Mouse (Mus musculus) layer of hippocampus, postnatal 10 days (tissue): Measurements from ENCODE around the gene Chic2. TPM values are rescaled to one million over a fixed set of nuclear protein-coding genes. Genes with fewer than 3 reads are reported as not detected.
A peak's percentile ranks its signal among the peaks of the same experiment; 100 is the strongest.

ENCODE experiments used
- DNase-seq, 2 experiments: peaks; one replicate each; pipeline ENCODE4 v3.0.0; 2021; ENCODE audit warnings: low spot score in 2 of 2
- long read RNA-seq: library from polyadenylated mRNA; stranded (forward); transcript quantifications from one replicate; pipeline ENCODE4 v2.0.0, GENCODE M21; 2023
- total RNA-seq, 2 experiments: library from RNA; stranded (reverse); gene quantifications; 2 replicates each; pipeline ENCODE4 v1.2.3; 2021

Gene Chic2
- total RNA-seq, result 10 to 100 TPM; 28.3 to 31.5 TPM
- long read RNA-seq, full-length matches to known transcripts, result 54 of 59 reads
- long read RNA-seq, partial matches to known transcripts, result 1 of 59 reads
- long read RNA-seq, other reads (novel, unspliced or antisense), result 4 of 59 reads

DNA sequence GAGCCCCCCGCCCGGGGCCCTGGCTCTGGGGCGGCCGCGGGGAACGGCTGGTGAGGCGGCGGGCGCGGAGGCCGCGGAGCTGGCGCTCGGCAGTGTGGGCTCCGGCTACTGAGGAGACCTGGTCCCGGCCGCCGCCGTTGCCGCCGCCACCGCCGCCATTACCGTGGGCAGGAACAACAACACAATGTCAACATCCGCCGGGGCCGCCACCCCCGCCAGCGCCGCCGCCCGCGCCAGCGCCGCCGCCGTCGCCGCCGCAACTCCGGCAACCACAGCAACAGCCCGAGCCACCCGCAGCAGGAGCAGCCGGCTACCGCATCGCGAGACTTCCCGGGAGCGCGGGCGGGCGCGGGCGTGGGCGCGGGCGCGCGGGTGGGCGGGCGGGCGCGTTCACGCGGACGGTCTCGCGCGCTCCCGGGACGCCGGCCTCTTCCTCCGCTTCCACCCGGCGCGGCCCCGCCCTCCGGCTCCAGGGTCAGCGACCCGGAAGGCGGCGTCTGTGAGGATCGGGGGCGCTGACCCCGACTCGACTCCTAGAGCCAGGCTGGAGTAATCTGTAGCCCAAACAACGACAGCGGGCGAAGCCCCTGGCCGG lies at the start of gene Chic2:
TSS of gene Chic2 (minus strand) at position 465 of the 595 bp plus-strand sequence.
- DNase-seq, result peak; percentile 83 to 88

GRCm38 (mm10) chr5:75085906-75086305 lies 41.3 kb upstream of the Chic2 start:
- DNase-seq, result no peak

DNA sequence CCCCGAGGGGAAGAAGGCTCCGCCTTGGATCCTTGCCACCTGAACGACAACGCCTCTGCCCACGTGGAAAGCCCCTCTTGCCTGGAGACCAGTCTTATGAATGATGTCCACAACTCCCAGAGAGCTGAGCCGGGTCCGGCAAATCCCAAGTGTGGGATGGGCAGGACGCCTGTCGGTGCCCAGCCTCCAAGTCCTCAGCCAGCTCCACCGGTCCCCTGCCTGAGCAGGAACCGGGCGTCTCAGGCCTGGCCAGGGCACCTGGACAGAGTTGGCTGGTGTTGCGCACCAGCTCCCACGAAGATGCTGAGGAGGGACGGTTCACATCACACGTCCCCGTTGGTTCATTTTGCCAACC lies 40.9 kb upstream of the Chic2 start:
- DNase-seq, result no peak

DNA sequence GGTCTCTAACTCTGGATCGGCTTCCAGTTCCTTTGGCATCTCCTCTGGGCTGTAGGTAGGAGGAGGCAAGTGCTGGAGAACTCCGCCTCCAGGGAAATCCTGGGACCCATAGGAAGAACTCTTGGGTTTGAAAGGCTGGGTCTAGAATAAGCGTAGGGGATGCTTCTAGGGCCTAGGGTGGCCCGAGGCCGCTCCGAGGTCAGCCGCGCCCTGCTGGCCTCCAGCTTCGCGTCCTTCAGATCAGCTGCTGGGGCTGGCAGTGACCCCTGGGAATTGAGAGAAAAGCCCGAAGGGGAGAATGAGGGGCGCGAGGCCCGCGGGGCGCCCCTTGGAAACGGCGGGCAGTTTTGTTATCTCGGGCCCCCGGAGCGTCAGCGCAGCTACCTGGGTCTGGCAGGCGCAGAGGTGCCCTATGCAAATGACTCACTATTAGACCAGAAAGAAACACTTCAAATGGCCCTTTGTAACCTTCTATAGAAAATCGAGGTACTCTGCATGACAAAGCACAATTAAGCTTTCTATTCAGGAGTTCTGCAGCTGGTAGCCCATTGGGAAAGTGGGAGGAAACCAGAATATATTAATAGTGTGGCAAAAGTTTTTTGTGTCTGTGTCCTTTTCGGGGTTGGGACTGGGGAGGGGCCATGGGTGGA lies 40.4 kb upstream of the Chic2 start:
- DNase-seq, result no peak

DNA sequence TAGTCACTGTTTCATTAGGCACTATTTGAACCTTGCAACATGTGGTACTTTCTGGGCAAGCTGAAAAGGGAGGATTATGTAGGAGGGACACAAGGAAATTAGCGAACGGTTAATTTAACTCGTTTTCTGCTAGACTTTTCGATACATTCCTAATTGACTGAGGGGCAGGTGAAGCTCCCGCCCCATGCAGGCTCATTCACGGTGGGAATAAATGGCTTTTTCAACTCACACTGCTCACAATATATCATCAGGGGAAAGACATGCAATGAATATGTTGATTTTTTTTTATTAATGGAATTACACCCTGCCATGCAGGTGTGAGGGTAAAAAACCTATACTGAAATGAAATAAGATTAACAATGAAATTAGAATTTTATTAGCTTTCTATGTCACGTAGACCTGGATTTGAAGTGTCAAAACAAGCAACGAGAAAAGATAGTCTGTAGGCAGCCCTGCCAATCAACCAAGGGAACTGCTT lies 39.9 kb upstream of the Chic2 start:
- no peak for DNase-seq

GRCm38 (mm10) chr5:75083591-75084392 lies 39.2 kb upstream of the Chic2 start:
- DNase-seq, result no peak

- DNase-seq, result no peak
Observed at GRCm38 (mm10) chr5:75083061-75083460, 38.5 kb upstream of the Chic2 start.

DNA sequence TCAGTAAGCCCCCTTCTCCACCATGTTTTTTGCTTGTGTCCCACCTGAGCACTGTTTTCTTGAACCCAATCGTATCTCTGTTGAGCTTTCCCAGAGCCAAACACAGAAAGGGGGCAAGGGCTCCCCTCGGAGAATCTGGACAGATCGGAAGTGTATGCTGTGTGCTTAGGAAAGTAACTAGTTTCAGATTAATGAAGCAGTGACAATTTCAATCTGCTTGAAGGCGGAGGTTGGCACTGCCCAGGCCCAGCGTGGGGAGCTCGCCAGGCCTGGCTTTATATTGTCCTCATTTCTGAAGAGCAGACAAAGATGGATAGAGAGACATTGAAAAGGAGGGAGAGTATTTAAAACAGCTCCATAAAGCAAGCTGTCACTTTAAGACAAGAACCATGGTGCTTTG lies 37.9 kb upstream of the Chic2 start:
- DNase-seq, result no peak

DNA sequence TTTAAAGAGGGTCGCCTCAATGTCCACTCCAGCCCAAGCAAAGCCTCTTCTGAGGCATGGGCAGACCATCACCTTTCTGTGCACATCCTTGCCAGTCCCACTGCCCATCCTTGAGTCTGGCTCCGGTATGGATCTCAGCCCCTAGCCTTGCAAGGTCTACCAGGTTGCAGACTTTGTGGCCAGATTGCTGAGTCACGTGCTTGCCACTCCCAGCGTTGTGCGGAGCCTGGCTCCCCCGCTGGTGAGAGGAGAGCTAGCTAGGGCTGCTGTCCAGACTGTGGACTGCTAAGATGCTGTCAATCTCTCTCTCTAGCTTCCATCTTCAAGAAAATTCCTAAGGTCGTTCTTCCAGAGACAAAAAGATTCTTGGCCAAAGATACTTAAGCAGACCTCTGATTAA lies 35.0 kb upstream of the Chic2 start:
- DNase-seq, result no peak

GRCm38 (mm10) chr5:75077051-75077380 lies 32.4 kb upstream of the Chic2 start:
- DNase-seq, result no peak

DNA sequence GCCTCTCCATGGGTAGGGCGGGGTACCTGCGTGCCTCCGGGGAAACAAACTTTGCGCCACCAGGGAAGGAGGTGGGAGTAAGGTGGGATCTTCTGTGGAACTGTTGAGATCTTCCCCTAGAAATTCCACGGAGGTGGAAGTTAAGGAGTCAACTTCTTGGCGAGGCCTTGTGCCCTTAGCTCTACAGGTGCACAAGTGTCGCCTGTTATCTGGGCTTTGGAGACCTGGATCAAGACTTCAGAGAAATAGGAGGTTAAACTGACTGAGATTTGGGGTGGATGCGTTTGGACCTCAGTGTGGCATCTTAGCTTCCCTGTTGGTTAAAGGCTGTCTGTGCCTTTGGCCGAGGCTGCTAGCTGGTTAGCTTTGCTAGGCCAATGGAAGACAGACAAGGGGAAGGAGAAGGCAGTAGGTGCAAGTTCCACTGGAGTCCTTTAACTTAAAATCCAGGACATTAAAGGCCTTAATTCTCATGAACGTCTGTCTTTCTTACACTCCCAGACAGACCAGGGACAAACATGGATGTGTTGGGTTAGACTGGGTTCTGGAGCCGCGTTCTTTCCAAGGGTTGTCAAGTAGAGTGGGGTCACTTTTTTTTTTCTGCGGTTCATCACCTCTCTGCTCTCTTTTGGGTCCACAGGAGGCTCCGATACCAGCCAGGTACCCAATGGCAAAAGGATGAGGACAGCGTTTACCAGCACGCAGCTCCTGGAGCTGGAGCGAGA lies 31.9 kb upstream of the Chic2 start:
- DNase-seq, result no peak

DNA sequence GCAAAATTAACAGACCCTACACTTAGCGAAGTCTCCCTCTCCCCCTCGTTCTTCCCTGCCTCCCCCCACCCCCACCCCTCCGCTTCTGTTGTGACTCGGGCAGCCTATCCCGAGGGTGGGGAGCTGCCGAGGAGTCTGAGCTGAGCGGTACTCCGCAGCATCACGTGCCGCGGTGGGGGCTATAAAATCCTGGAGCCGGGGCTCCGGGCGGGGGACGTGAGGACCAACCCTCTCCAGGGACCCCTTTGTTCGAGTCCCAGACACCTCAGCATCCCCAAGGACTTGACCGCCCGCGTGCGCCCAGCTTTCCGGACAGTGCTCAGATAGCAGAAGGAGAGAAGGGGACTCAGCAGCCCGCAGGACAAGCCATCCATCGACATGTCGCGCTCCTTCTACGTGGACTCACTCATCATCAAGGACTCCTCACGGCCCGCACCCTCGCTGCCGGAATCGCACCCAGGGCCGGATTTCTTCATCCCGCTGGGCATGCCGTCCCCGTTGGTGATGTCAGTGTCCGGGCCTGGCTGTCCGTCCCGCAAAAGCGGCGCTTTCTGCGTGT lies 30.9 kb upstream of the Chic2 start, which contains the start of gene Gsx2:
TSS of gene Gsx2 (plus strand) at position 219 of the 559 bp plus-strand sequence.
- no peak for DNase-seq

- no peak for DNase-seq
Observed at GRCm38 (mm10) chr5:75074537-75075382, 30.2 kb upstream of the Chic2 start.

GRCm38 (mm10) chr5:75074132-75074531 lies 29.6 kb upstream of the Chic2 start:
- no peak for DNase-seq

GRCm38 (mm10) chr5:75073684-75074083 lies 29.1 kb upstream of the Chic2 start:
- DNase-seq, result no peak

GRCm38 (mm10) chr5:75073167-75073566 lies 28.6 kb upstream of the Chic2 start:
- DNase-seq, result no peak

DNA sequence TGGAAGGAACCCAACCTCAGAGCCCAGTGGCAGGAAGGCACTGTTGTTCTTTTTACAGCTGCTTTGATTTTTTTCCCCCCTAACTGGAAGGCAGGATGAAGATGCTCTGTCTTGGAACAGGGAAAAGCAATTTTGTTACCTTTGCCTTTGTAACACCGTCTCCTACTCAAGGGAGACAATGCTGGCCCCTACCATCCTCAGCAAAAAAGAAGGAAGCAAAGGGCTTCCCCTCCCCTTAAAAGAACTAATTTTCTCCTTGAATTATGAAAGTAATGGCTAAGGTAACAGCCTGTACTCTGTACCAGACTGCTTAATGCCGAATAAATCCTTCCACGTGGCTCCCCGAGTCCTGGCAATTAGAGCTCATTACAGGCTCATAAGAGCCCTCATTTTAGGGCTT lies 28.0 kb upstream of the Chic2 start:
- no peak for DNase-seq

- DNase-seq, result no peak
Observed at GRCm38 (mm10) chr5:75071951-75072350, 27.4 kb upstream of the Chic2 start.

- no peak for DNase-seq
Observed at GRCm38 (mm10) chr5:75070656-75071375, 26.2 kb upstream of the Chic2 start.

DNA sequence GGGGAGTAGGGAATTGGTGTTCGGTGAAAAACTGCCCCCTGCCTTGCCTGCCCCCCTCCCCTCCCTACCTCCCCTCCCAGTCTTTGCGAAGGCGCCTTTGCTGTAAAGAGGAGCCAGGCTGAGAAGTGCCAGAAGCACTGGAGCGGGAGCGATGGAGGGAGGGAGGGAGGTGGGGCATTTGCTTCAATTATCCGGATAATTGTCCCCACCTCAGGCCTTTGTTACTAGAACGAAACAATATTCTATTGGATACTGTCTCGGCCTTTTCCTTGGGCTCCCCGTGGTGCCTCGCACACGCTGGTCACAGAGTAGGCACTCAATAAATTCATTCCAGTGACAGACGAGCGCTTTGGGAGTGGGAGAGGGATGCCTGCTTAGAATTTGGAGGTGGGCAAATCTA lies 25.6 kb upstream of the Chic2 start:
- no peak for DNase-seq
